Mouse (Mus musculus) intestine, embryonic 14.5 days (tissue): Measurements from ENCODE around the gene Cyp4f40. TPM values are rescaled to one million over a fixed set of nuclear protein-coding genes. Genes with fewer than 3 reads are reported as not detected.

Experiments used
- ATAC-seq: fragments of 200-750 bp; cut with Nextera tagmentation; replicated peaks from 2 replicates; pipeline ENCODE4 v1.8.0; 2017; ENCODE audit warnings: low read depth, moderate number of reproducible peaks, moderate TSS enrichment, moderate library complexity; ENCODE audit not compliant: low FRiP score, low TSS enrichment
- DNase-seq: peaks from one replicate; pipeline ENCODE4 v3.0.0-alpha.2; 2018; ENCODE audit warnings: low spot score
- H3K27ac ChIP-seq: fragments of 300-500 bp; sonication (generic); 2 replicates; pipeline ENCODE4 v1.5.1; 2014; ENCODE audit warnings: low read depth, mild to moderate bottlenecking, control low read depth
- H3K27me3 ChIP-seq: fragments of 300-500 bp; sonication (generic); replicated peaks from 2 replicates; pipeline ENCODE4 v1.6.1; 2014; ENCODE audit warnings: low read length, control low read depth; ENCODE audit not compliant: control insufficient read depth, insufficient read depth
- H3K36me3 ChIP-seq: fragments of 300-500 bp; sonication (generic); 2 replicates; pipeline ENCODE4 v1.6.1; 2014; ENCODE audit warnings: low read length, control low read depth; ENCODE audit not compliant: control insufficient read depth, insufficient read depth
- H3K4me1 ChIP-seq: fragments of 300-500 bp; sonication (generic); replicated peaks from 2 replicates; pipeline ENCODE4 v1.6.1; 2014; ENCODE audit warnings: low read length, control low read depth, mixed read lengths; ENCODE audit not compliant: control insufficient read depth, insufficient read depth
- H3K4me2 ChIP-seq: fragments of 300-500 bp; sonication (generic); 2 replicates; pipeline ENCODE4 v1.6.1; 2014; ENCODE audit warnings: low read length
- H3K4me3 ChIP-seq: fragments of 300-500 bp; sonication (generic); 2 replicates; pipeline ENCODE4 v1.5.1; 2014; ENCODE audit warnings: low read depth, low read length, control low read depth, mixed read lengths
- H3K9ac ChIP-seq: fragments of 300-500 bp; sonication (generic); 2 replicates; pipeline ENCODE4 v1.6.1; 2014; ENCODE audit warnings: mild to moderate bottlenecking, low read length
- H3K9me3 ChIP-seq: fragments of 300-500 bp; sonication (generic); 2 replicates; pipeline ENCODE4 v1.6.1; 2016; ENCODE audit warnings: low read length, control low read depth; ENCODE audit not compliant: control insufficient read depth
- WGBS: fragments of 180-500 bp; shearing (Covaris S2); extraction: QIAGEN DNeasy Blood & Tissue Kit; methylation state at CpG from one replicate; pipeline ENCODE4 v1.1.7; 2014; 5-methylcytosine and 5-hydroxymethylcytosine counted together
- polyA plus RNA-seq: library from polyadenylated mRNA; unstranded; fragments of >200 nt; fragmentation: Nextera tagmentation; extraction: Ambion mirVana; gene quantifications from 2 replicates; pipeline ENCODE4 v1.2.1, GENCODE M21; 2014

The Cyp4f40 gene
- polyA plus RNA-seq, 1 experiment from 2014 or later: 4.7 TPM

DNA sequence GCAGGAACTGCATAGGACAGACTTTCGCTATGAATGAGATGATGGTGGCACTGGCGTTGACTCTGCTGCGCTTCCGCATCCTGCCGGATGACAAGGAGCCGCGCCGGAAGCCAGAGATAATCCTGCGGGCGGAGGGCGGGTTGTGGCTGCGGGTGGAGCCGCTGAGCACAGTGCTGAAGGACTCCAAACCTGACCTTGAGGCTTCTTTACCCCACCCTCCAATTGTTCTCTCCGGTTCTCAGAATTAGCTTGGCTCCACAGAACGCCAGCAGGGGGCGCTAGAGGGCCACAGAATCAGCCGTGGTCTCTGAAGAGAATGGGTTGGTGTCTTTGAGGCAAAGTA, 23.8 kb upstream of the Cyp4f40 start:
- no peaks in the 10 kb centered on the region for H3K27me3 ChIP-seq
- no peaks in the 10 kb centered on the region for H3K4me1 ChIP-seq
- peak overlapping the region; percentile 50 for H3K4me2 ChIP-seq
- H3K4me3 ChIP-seq: peak overlapping the region; percentile 23
- H3K9ac ChIP-seq: peak overlapping the region; percentile 29; the same call in 1 of the 2 replicates
- H3K36me3 ChIP-seq: no peaks in the 10 kb centered on the region
- ATAC-seq: 0 out of 2 replicates have a peak, but pooled peaks have one; percentile 27
- 2% methylated on average over 17 of the region's 17 CpGs for WGBS
- H3K9me3 ChIP-seq: no peaks in the 10 kb centered on the region
- H3K27ac ChIP-seq: no peak overlapping the region
- DNase-seq: peak; percentile 97

- DNase-seq (no peak), ATAC-seq (no peak)
- WGBS: 54% methylated on average over 3 of the region's 3 CpGs
- no peaks in the 10 kb centered on the region for H3K36me3 ChIP-seq
- no peaks in the 10 kb centered on the region for H3K9me3 ChIP-seq
- no peaks in the 10 kb centered on the region for H3K4me1 ChIP-seq
- no peak overlapping the region for H3K27ac ChIP-seq
- no peak overlapping the region for H3K4me3 ChIP-seq
- no peak overlapping the region for H3K9ac ChIP-seq
- no peaks in the 10 kb centered on the region for H3K27me3 ChIP-seq
- no peak overlapping the region for H3K4me2 ChIP-seq
These were observed 22.4 kb upstream of the Cyp4f40 start for GRCm38 (mm10) chr17:32636341-32636740.

- Histone ChIP-seq H3K9me3 (no peaks in the 10 kb centered on the region), H3K4me1 (no peaks in the 10 kb centered on the region), H3K4me2 (no peak overlapping the region), H3K9ac (no peak overlapping the region), H3K4me3 (no peak overlapping the region), H3K36me3 (no peaks in the 10 kb centered on the region), H3K27me3 (no peaks in the 10 kb centered on the region), H3K27ac (no peak overlapping the region)
- WGBS: 84% methylated on average over 2 of the region's 2 CpGs
- no peak for ATAC-seq
- no peak for DNase-seq
These were observed 21.5 kb upstream of the Cyp4f40 start for GRCm38 (mm10) chr17:32637151-32637550.

DNA sequence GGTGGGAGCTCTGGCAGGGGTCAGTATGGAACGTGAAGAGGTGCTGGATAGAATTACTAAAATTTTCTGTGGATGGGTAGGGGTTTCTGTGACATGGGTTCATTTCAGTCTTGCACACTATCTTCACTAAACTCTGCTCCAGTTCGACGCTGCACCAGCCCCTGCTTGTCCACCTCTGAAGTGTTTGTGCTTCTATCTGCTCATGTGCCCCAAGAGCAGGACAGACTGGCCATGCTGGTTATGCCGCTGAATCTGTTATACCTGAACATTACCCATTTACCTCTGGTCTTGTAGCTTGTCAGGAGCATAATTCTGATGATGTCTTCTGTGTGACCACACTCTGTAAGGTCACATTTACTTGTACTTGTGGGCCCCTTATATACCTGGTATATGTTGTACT, 12.1 kb upstream of the Cyp4f40 start:
- Histone ChIP-seq H3K36me3 (no peaks in the 10 kb centered on the region), H3K27ac (no peak overlapping the region), H3K9ac (no peak overlapping the region), H3K27me3 (no peaks in the 10 kb centered on the region), H3K9me3 (no peaks in the 10 kb centered on the region), H3K4me1 (no peaks in the 10 kb centered on the region), H3K4me2 (no peak overlapping the region), H3K4me3 (no peak overlapping the region)
- 79% methylated on average over 4 of the region's 4 CpGs for WGBS
- DNase-seq: no peak
- no peak for ATAC-seq

GRCm38 (mm10) chr17:32653860-32654259, 4.8 kb upstream of the Cyp4f40 start:
- no peak overlapping the region for H3K4me3 ChIP-seq
- ATAC-seq (no peak), DNase-seq (no peak)
- WGBS: 91% methylated on average over 4 of the region's 4 CpGs
- no peaks in the 10 kb centered on the region for H3K36me3 ChIP-seq
- no peaks in the 10 kb centered on the region for H3K27me3 ChIP-seq
- H3K27ac ChIP-seq: no peak overlapping the region
- H3K4me1 ChIP-seq: no peaks in the 10 kb centered on the region
- no peak overlapping the region for H3K4me2 ChIP-seq
- H3K9ac ChIP-seq: no peak overlapping the region
- no peaks in the 10 kb centered on the region for H3K9me3 ChIP-seq

GRCm38 (mm10) chr17:32657041-32657440, 1.7 kb upstream of the Cyp4f40 start:
- no peaks in the 10 kb centered on the region for H3K27me3 ChIP-seq
- H3K36me3 ChIP-seq: no peaks in the 10 kb centered on the region
- no peak overlapping the region for H3K4me2 ChIP-seq
- no peak overlapping the region for H3K9ac ChIP-seq
- no peak overlapping the region for H3K4me3 ChIP-seq
- no peak for DNase-seq
- H3K4me1 ChIP-seq: no peaks in the 10 kb centered on the region
- H3K9me3 ChIP-seq: no peaks in the 10 kb centered on the region
- no peak for ATAC-seq
- WGBS: 74% methylated on average over 3 of the region's 3 CpGs
- H3K27ac ChIP-seq: no peak overlapping the region

GRCm38 (mm10) chr17:32658246-32658645, 454 bp upstream of the Cyp4f40 start:
- no peak overlapping the region for H3K27ac ChIP-seq
- no peak overlapping the region for H3K4me2 ChIP-seq
- no peaks in the 10 kb centered on the region for H3K27me3 ChIP-seq
- H3K36me3 ChIP-seq: no peaks in the 10 kb centered on the region
- H3K9me3 ChIP-seq: no peaks in the 10 kb centered on the region
- 44% methylated on average over 1 of the region's 1 CpGs for WGBS
- H3K9ac ChIP-seq: no peak overlapping the region
- no peaks in the 10 kb centered on the region for H3K4me1 ChIP-seq
- no peak overlapping the region for H3K4me3 ChIP-seq
- DNase-seq: peak; percentile 55
- ATAC-seq: peak; percentile 78; the same call in 1 of the 2 replicates

DNA sequence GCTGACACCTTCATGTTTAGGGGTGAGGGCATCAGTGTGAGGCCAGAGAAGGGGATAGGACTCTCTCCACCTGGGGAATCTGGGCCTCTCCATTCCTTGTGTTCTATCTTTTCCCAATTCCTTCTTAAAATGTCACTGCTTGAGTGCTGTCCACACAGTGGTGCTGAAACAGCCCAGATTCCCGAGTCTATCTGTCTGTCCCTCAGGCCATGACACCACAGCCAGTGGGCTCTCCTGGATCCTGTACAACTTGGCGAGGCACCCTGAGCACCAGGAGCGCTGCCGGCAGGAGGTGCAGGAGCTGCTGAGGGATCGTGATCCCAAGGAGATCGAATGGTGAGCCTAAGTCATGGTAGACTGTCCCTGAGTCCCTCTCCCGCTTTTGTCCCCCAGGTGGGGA, 15.3 kb downstream of the Cyp4f40 start:
- H3K27me3 ChIP-seq: 0 out of 2 replicates have a peak, but pooled peaks cover 4% of the 10 kb centered on the region
- H3K36me3 ChIP-seq: no peaks in the 10 kb centered on the region
- no peak for ATAC-seq
- H3K4me3 ChIP-seq: no peak overlapping the region
- no peak overlapping the region for H3K9ac ChIP-seq
- no peak overlapping the region for H3K4me2 ChIP-seq
- no peaks in the 10 kb centered on the region for H3K4me1 ChIP-seq
- H3K27ac ChIP-seq: no peak overlapping the region
- no peak for DNase-seq
- no peaks in the 10 kb centered on the region for H3K9me3 ChIP-seq
- 64% methylated on average over 7 of the region's 7 CpGs for WGBS

DNA sequence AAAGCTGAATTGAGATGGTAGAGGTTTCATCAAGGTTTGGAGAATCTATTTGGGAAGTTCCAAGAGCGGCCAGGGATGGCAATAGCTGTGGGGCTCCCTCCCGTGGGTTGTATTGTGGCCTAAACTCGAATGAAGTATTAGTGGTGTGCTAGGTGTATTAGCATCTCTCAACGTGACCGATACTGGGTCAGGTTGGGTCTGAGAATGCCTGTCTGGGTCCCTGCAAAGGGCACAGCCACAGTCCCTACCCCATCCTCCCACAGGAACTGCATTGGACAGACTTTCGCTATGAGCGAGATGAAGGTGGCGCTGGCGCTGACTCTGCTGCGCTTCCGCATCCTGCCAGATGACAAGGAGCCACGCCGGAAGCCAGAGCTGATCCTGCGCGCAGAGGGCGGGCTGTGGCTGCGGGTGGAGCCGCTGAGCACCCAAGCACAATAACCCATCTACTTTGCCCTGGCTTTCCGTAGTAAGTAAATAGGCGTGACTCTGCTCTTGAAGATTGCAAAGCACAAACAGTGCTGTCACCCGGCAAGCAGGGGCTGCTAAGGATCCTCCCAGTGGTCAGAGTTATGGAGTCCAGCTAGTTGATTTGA, 17.4 kb downstream of the Cyp4f40 start:
- H3K36me3 ChIP-seq: no peaks in the 10 kb centered on the region
- no peaks in the 10 kb centered on the region for H3K9me3 ChIP-seq
- no peak overlapping the region for H3K27ac ChIP-seq
- 41% methylated on average over 21 of the region's 21 CpGs for WGBS
- peak overlapping the region; percentile 31 for H3K4me2 ChIP-seq
- no peak overlapping the region for H3K9ac ChIP-seq
- H3K27me3 ChIP-seq: 0 out of 2 replicates have a peak, but pooled peaks cover 4% of the 10 kb centered on the region
- no peaks in the 10 kb centered on the region for H3K4me1 ChIP-seq
- no peak overlapping the region for H3K4me3 ChIP-seq
- DNase-seq (no peak), ATAC-seq (no peak)
